Mouse (Mus musculus) embryonic facial prominence, embryonic 11.5 days (tissue): ENCODE data around the gene Gm9844. TPM values are rescaled to one million over a fixed set of nuclear protein-coding genes. Genes with fewer than 3 reads are reported as not detected.
"Not testable (repeated sequence)": the region's sequence is repeated elsewhere in the genome, so short reads cannot be mapped to it uniquely, and the experiment has no call there.

Experiments used
- ATAC-seq: fragments of 200-750 bp; cut with Nextera tagmentation; replicated peaks from 2 replicates; pipeline ENCODE4 v1.8.0; 2017; ENCODE audit warnings: low read depth; ENCODE audit not compliant: insufficient number of reproducible peaks, low FRiP score, low TSS enrichment
- DNase-seq: peaks from one replicate; pipeline ENCODE4 v3.0.0-alpha.2; 2015; ENCODE audit warnings: low spot score
- H3K27ac ChIP-seq: fragments of 300-500 bp; sonication (generic); replicated peaks from 2 replicates; pipeline ENCODE4 v1.5.1; 2014; ENCODE audit warnings: mild to moderate bottlenecking, low read depth, low read length, control low read depth
- H3K27me3 ChIP-seq: fragments of 300-500 bp; sonication (generic); 2 replicates; pipeline ENCODE4 v1.6.1; 2014; ENCODE audit warnings: mild to moderate bottlenecking, low read length, moderate library complexity, mixed read lengths; ENCODE audit not compliant: control insufficient read depth, insufficient read depth
- H3K36me3 ChIP-seq: fragments of 300-500 bp; sonication (generic); replicated peaks from 2 replicates; pipeline ENCODE4 v1.6.1; 2014; ENCODE audit warnings: low read depth, mild to moderate bottlenecking, low read length, moderate library complexity, mixed read lengths; ENCODE audit not compliant: control insufficient read depth, insufficient read depth
- H3K4me1 ChIP-seq: fragments of 300-500 bp; sonication (generic); 2 replicates; pipeline ENCODE4 v1.6.1; 2014; ENCODE audit warnings: low read length, mixed read lengths; ENCODE audit not compliant: control insufficient read depth, insufficient read depth
- H3K4me2 ChIP-seq: fragments of 300-500 bp; sonication (generic); 2 replicates; pipeline ENCODE4 v1.6.1; 2014; ENCODE audit warnings: low read depth, mild to moderate bottlenecking, control low read depth, low read length, moderate library complexity
- H3K4me3 ChIP-seq: fragments of 300-500 bp; sonication (generic); 2 replicates; pipeline ENCODE4 v1.5.1; 2014; ENCODE audit warnings: low read depth, low read length, control low read depth
- H3K9ac ChIP-seq: fragments of 300-500 bp; sonication (generic); replicated peaks from 2 replicates; pipeline ENCODE4 v1.6.1; 2014; ENCODE audit warnings: mild to moderate bottlenecking, control low read depth, low read length
- H3K9me3 ChIP-seq: fragments of 300-500 bp; sonication (generic); replicated peaks from 2 replicates; pipeline ENCODE4 v1.6.1; 2016; ENCODE audit warnings: mild to moderate bottlenecking, low read length, inconsistent platforms, mixed read lengths; ENCODE audit not compliant: control insufficient read depth
- WGBS: fragments of 180-500 bp; shearing (Covaris S2); extraction: QIAGEN DNeasy Blood & Tissue Kit; methylation state at CpG from one replicate; pipeline ENCODE4 v1.1.7; 2014; 5-methylcytosine and 5-hydroxymethylcytosine counted together
- polyA plus RNA-seq: library from polyadenylated mRNA; unstranded; fragments of >200 nt; fragmentation: Nextera tagmentation; extraction: Ambion mirVana; gene quantifications from 2 replicates; pipeline ENCODE4 v1.2.1, GENCODE M21; 2014

The Gm9844 gene
- polyA plus RNA-seq, 1 experiment from 2014 or later, result 26.5 TPM

- Histone ChIP-seq H3K4me3 (no peak overlapping the region), H3K9me3 (no peaks in the 10 kb centered on the region), H3K4me1 (no peaks in the 10 kb centered on the region), H3K9ac (no peak overlapping the region), H3K4me2 (no peak overlapping the region), H3K36me3 (no peaks in the 10 kb centered on the region), H3K27me3 (no peaks in the 10 kb centered on the region), H3K27ac (no peak overlapping the region)
- no peak for ATAC-seq
- DNase-seq, result no peak
- 32% methylated on average over 5 of the region's 5 CpGs for WGBS
These were observed 17.9 kb upstream of the Gm9844 start for GRCm38 (mm10) chr7:24844144-24844543.

GRCm38 (mm10) chr7:24845181-24845580, 16.8 kb upstream of the Gm9844 start:
- Histone ChIP-seq H3K36me3 (no peaks in the 10 kb centered on the region), H3K4me1 (no peaks in the 10 kb centered on the region), H3K4me2 (no peak overlapping the region), H3K4me3 (no peak overlapping the region), H3K9me3 (no peaks in the 10 kb centered on the region), H3K27me3 (no peaks in the 10 kb centered on the region), H3K27ac (no peak overlapping the region), H3K9ac (no peak overlapping the region)
- no peak for ATAC-seq
- 78% methylated on average over 9 of the region's 9 CpGs for WGBS
- no peak for DNase-seq

GRCm38 (mm10) chr7:24845713-24846112, 16.3 kb upstream of the Gm9844 start:
- Histone ChIP-seq H3K27ac (no peak overlapping the region), H3K27me3 (no peaks in the 10 kb centered on the region), H3K36me3 (no peaks in the 10 kb centered on the region), H3K4me3 (no peak overlapping the region), H3K9me3 (no peaks in the 10 kb centered on the region), H3K4me1 (no peaks in the 10 kb centered on the region), H3K4me2 (no peak overlapping the region), H3K9ac (no peak overlapping the region)
- ATAC-seq (no peak; the same call in 1 of the 2 replicates), DNase-seq (peak; percentile 58)
- WGBS, result 2% methylated on average over 6 of the region's 6 CpGs

GRCm38 (mm10) chr7:24846576-24846975, 15.4 kb upstream of the Gm9844 start:
- not testable (repeated sequence) for H3K4me3 ChIP-seq, H3K4me1 ChIP-seq, H3K4me2 ChIP-seq, H3K36me3 ChIP-seq, H3K9me3 ChIP-seq, H3K27me3 ChIP-seq, DNase-seq, ATAC-seq, H3K27ac ChIP-seq, H3K9ac ChIP-seq
- WGBS, result 47% methylated on average over 2 of the region's 2 CpGs

- Histone ChIP-seq H3K4me3 (no peak overlapping the region), H3K9ac (peak overlapping the region; percentile 34; the same call in 1 of the 2 replicates), H3K4me2 (no peak overlapping the region), H3K36me3 (no peaks in the 10 kb centered on the region), H3K27me3 (no peaks in the 10 kb centered on the region), H3K9me3 (no peaks in the 10 kb centered on the region), H3K4me1 (no peaks in the 10 kb centered on the region), H3K27ac (no peak overlapping the region)
- 19% methylated on average over 5 of the region's 5 CpGs for WGBS
- no peak for ATAC-seq
- peak; percentile 40 for DNase-seq
These were observed 11.9 kb upstream of the Gm9844 start for GRCm38 (mm10) chr7:24850162-24850561.

- Histone ChIP-seq H3K27ac (no peak overlapping the region), H3K4me3 (no peak overlapping the region), H3K27me3 (no peaks in the 10 kb centered on the region), H3K36me3 (no peaks in the 10 kb centered on the region), H3K9ac (no peak overlapping the region), H3K4me1 (no peaks in the 10 kb centered on the region), H3K9me3 (no peaks in the 10 kb centered on the region), H3K4me2 (no peak overlapping the region)
- ATAC-seq, result no peak
- peak; percentile 38 for DNase-seq
- 40% methylated on average over 6 of the region's 6 CpGs for WGBS
These were observed 11.1 kb upstream of the Gm9844 start for GRCm38 (mm10) chr7:24850899-24851303.

- H3K27ac ChIP-seq, result no peak overlapping the region
- DNase-seq (no peak), ATAC-seq (no peak)
- H3K27me3 ChIP-seq, result no peaks in the 10 kb centered on the region
- no peaks in the 10 kb centered on the region for H3K36me3 ChIP-seq
- H3K4me3 ChIP-seq, result no peak overlapping the region
- H3K4me2 ChIP-seq, result no peak overlapping the region
- WGBS, result 85% methylated on average over 5 of the region's 5 CpGs
- H3K4me1 ChIP-seq, result no peaks in the 10 kb centered on the region
- no peak overlapping the region for H3K9ac ChIP-seq
- no peaks in the 10 kb centered on the region for H3K9me3 ChIP-seq
These were observed 10.3 kb upstream of the Gm9844 start for GRCm38 (mm10) chr7:24851596-24852325.

GRCm38 (mm10) chr7:24852557-24853232, 9.3 kb upstream of the Gm9844 start:
- no peak; the same call in 1 of the 2 replicates for ATAC-seq
- Histone ChIP-seq H3K4me1 (no peaks in the 10 kb centered on the region), H3K4me2 (no peak overlapping the region), H3K9ac (no peak overlapping the region), H3K27ac (no peak overlapping the region), H3K4me3 (no peak overlapping the region), H3K36me3 (no peaks in the 10 kb centered on the region), H3K27me3 (no peaks in the 10 kb centered on the region), H3K9me3 (no peaks in the 10 kb centered on the region)
- WGBS, result 75% methylated on average over 8 of the region's 8 CpGs
- no peak for DNase-seq
